Mouse (Mus musculus): ENCODE data around the gene Ctcfl.

GRCm38 (mm10) chr2:173110571-173110970 is 8.8 kb downstream of the Ctcfl start:
- no peak for TF ChIP-seq CTCF (IDR thresholded peaks at IDR 0.05; ENCODE audit: low read depth)
- no peak for TF ChIP-seq EP300 (IDR thresholded peaks at IDR 0.05; ENCODE audit: low read depth)

Data from liver, postnatal 0 days (tissue).